Mouse (Mus musculus) adrenal gland, adult (tissue): ENCODE data around the gene Cpne5.
A peak's percentile ranks its signal among the peaks of the same experiment; 100 is the strongest.

Experiments used
- DNase-seq, 2 experiments: peaks; one replicate each; pipeline ENCODE4 v3.0.0; 2022 to 2023; ENCODE audit warnings: low spot score in 1 of 2; ENCODE audit not compliant: inconsistent age in 2 of 2

Gene Cpne5

GRCm38 (mm10) chr17:29172062-29172461, 65.9 kb downstream of the Cpne5 start:
- peak in 1 of 2 experiments; percentile 34 for DNase-seq

- DNase-seq = peak; percentile 82 to 95
Measured at GRCm38 (mm10) chr17:29171001-29171772, 66.8 kb downstream of the Cpne5 start.

- DNase-seq = no peak
Measured at GRCm38 (mm10) chr17:29170431-29171000, 67.5 kb downstream of the Cpne5 start.

GRCm38 (mm10) chr17:29168996-29169601, 68.9 kb downstream of the Cpne5 start:
- peak; percentile 55 to 76 for DNase-seq

- DNase-seq = no peak
Measured at GRCm38 (mm10) chr17:29168438-29168837, 69.5 kb downstream of the Cpne5 start.

GRCm38 (mm10) chr17:29167371-29167770, 70.6 kb downstream of the Cpne5 start:
- no peak for DNase-seq

GRCm38 (mm10) chr17:29165967-29166578, 71.9 kb downstream of the Cpne5 start:
- DNase-seq = peak in 1 of 2 experiments; percentile 34

- no peak for DNase-seq
Measured at GRCm38 (mm10) chr17:29165452-29165851, 72.5 kb downstream of the Cpne5 start.

GRCm38 (mm10) chr17:29164469-29165111, 73.4 kb downstream of the Cpne5 start:
- peak in 1 of 2 experiments; percentile 40 for DNase-seq

- no peak for DNase-seq
Measured at GRCm38 (mm10) chr17:29162334-29162733, 75.6 kb downstream of the Cpne5 start.

- DNase-seq = no peak
Measured at GRCm38 (mm10) chr17:29159743-29160455, 78.1 kb downstream of the Cpne5 start.

GRCm38 (mm10) chr17:29159320-29159719, 78.6 kb downstream of the Cpne5 start:
- no peak for DNase-seq

GRCm38 (mm10) chr17:29158899-29159298, 79.1 kb downstream of the Cpne5 start:
- DNase-seq = no peak

GRCm38 (mm10) chr17:29156866-29157265, 81.1 kb downstream of the Cpne5 start:
- peak in 1 of 2 experiments; percentile 60 for DNase-seq

GRCm38 (mm10) chr17:29156396-29156795, 81.6 kb downstream of the Cpne5 start:
- no peak for DNase-seq

GRCm38 (mm10) chr17:29155355-29156135, 82.4 kb downstream of the Cpne5 start:
- no peak for DNase-seq

GRCm38 (mm10) chr17:29154247-29154646, 83.7 kb downstream of the Cpne5 start:
- DNase-seq = no peak

GRCm38 (mm10) chr17:29152547-29152946, 85.4 kb downstream of the Cpne5 start:
- no peak for DNase-seq

- DNase-seq = no peak
Measured at GRCm38 (mm10) chr17:29149766-29150165, 88.2 kb downstream of the Cpne5 start.

GRCm38 (mm10) chr17:29147773-29148172, 90.2 kb downstream of the Cpne5 start:
- peak in 1 of 2 experiments; percentile 68 for DNase-seq
